Mouse (Mus musculus): ENCODE results near the gene Olfr275.
"Not testable (repeated sequence)": the region's sequence is repeated elsewhere in the genome, so short reads cannot be mapped to it uniquely, and the experiment has no call there.

Gene Olfr275

GRCm38 (mm10) chr4:52814304-52814703 is at the start of gene Olfr275:
Olfr275 (plus strand) TSS chr4:52814604.
- no peak for DNase-seq (ENCODE audit: low spot score)

- DNase-seq (ENCODE audit: low spot score): no peak
Measured at GRCm38 (mm10) chr4:52765612-52766011, 48.8 kb upstream of the Olfr275 start.

GRCm38 (mm10) chr4:52772186-52772585 is 42.2 kb upstream of the Olfr275 start:
- DNase-seq (ENCODE audit: low spot score): no peak

GRCm38 (mm10) chr4:52800013-52800412 is 14.4 kb upstream of the Olfr275 start:
- DNase-seq (ENCODE audit: low spot score): no peak

- no peak for DNase-seq (ENCODE audit: low spot score)
Measured at GRCm38 (mm10) chr4:52811871-52812270, 2.5 kb upstream of the Olfr275 start.

GRCm38 (mm10) chr4:52821375-52821774 is 7.0 kb downstream of the Olfr275 start:
- no peak for DNase-seq (ENCODE audit: low spot score)

- DNase-seq (ENCODE audit: low spot score): not testable (repeated sequence)
Measured at GRCm38 (mm10) chr4:52845411-52845810, 31.0 kb downstream of the Olfr275 start.

- no peak for DNase-seq (ENCODE audit: low spot score)
Measured at GRCm38 (mm10) chr4:52849039-52849635, 34.7 kb downstream of the Olfr275 start.

GRCm38 (mm10) chr4:52849672-52850071 is 35.3 kb downstream of the Olfr275 start:
- DNase-seq (ENCODE audit: low spot score): no peak

- no peak for DNase-seq (ENCODE audit: low spot score)
Measured at GRCm38 (mm10) chr4:52859136-52859535, 44.7 kb downstream of the Olfr275 start, which contains the start of gene Olfr273. Olfr273 (minus strand) TSS chr4:52859236.

- DNase-seq (ENCODE audit: low spot score): no peak
Measured at GRCm38 (mm10) chr4:52864156-52864555, 49.8 kb downstream of the Olfr275 start.

Data from ovary, postnatal 10 days (tissue).